Mouse (Mus musculus) CH12.LX (cell line): ENCODE results near the gene Ofcc1. TPM values are rescaled to one million over a fixed set of nuclear protein-coding genes. Genes with fewer than 3 reads are reported as not detected.

Experiments used
- DNase-seq: peaks from one replicate; pipeline ENCODE4 v3.0.0-alpha.2; 2013; ENCODE audit errors: extremely low read depth
- H3K27ac ChIP-seq: 2 replicates; pipeline ENCODE4 v1.5.1; 2012; ENCODE audit warnings: low read depth, mild to moderate bottlenecking, control low read depth, moderate library complexity; ENCODE audit not compliant: insufficient read depth
- H3K27me3 ChIP-seq: replicated peaks from 2 replicates; pipeline ENCODE3; 2012; ENCODE audit warnings: inconsistent platforms
- H3K36me3 ChIP-seq, 2 experiments: replicated peaks in 1 of 2; 2 replicates each; pipeline versions ENCODE3 to v1.6.1; 2012; ENCODE audit warnings: inconsistent platforms in 1 of 2, low read length in 1 of 2, mild to moderate bottlenecking in 1 of 2, mixed read lengths in 1 of 2, moderate library complexity in 1 of 2; ENCODE audit not compliant: control insufficient read depth in 1 of 2, insufficient read depth in 1 of 2
- H3K4me1 ChIP-seq, 2 experiments: 2 replicates each; pipeline ENCODE4 v1.6.1; 2012; ENCODE audit warnings: inconsistent platforms in 1 of 2, moderate library complexity in 1 of 2; ENCODE audit not compliant: insufficient read depth in 2 of 2, control insufficient read depth in 1 of 2
- H3K4me2 ChIP-seq: 2 replicates; pipeline ENCODE4 v1.6.1; 2012; ENCODE audit warnings: low read depth, mild to moderate bottlenecking, control low read depth; ENCODE audit not compliant: poor library complexity, insufficient read depth, severe bottlenecking
- H3K4me3 ChIP-seq, 3 experiments: fragments of 150-350 bp in 1 of 3; sonication (generic) in 1 of 3; replicated peaks in 1 of 3; 2 replicates each; pipeline versions ENCODE3 to v1.5.1; 2011 to 2012; ENCODE audit warnings: low read depth in 2 of 3, low read length in 2 of 3, mild to moderate bottlenecking in 2 of 3, moderate library complexity in 2 of 3, control low read depth in 1 of 3, improper control_type of control experiment in 1 of 3, inconsistent platforms in 1 of 3, mixed read lengths in 1 of 3; ENCODE audit not compliant: poor library complexity in 1 of 3
- H3K79me2 ChIP-seq: replicated peaks from 2 replicates; pipeline ENCODE4 v1.6.1; 2012; ENCODE audit warnings: mild to moderate bottlenecking, moderate library complexity; ENCODE audit not compliant: control insufficient read depth, poor library complexity, insufficient read depth, severe bottlenecking; ENCODE audit errors: extremely low read depth
- H3K9ac ChIP-seq: 2 replicates; pipeline ENCODE4 v1.6.1; 2012; ENCODE audit warnings: low read depth, mild to moderate bottlenecking, control low read depth, moderate library complexity; ENCODE audit not compliant: insufficient read depth
- H3K9me3 ChIP-seq: replicated peaks from 2 replicates; pipeline ENCODE3; 2012; ENCODE audit warnings: low read length, inconsistent platforms, mixed read lengths
- BHLHE40 ChIP-seq: IDR thresholded peaks from 2 replicates; pipeline ENCODE4 v1.6.1; 2011; ENCODE audit warnings: mild to moderate bottlenecking, low read depth, low read length, improper control_type of control experiment
- CTCF ChIP-seq, 2 experiments: IDR thresholded peaks in 1 of 2; conservative IDR thresholded peaks in 1 of 2; 2 replicates each; pipeline ENCODE4 v1.5.1; 2011 to 2012; ENCODE audit warnings: low read depth in 2 of 2, low read length in 2 of 2, improper control_type of control experiment in 1 of 2, inconsistent platforms in 1 of 2, mild to moderate bottlenecking in 1 of 2, moderate library complexity in 1 of 2
- ELF1 ChIP-seq: IDR thresholded peaks from 2 replicates; pipeline ENCODE4 v1.6.1; 2014; ENCODE audit warnings: low read depth, mild to moderate bottlenecking, inconsistent platforms, low read length, improper control_type of control experiment
- GABPA ChIP-seq: IDR thresholded peaks from 2 replicates; pipeline ENCODE4 v1.6.1; 2012; ENCODE audit warnings: low read depth, low read length, improper control_type of control experiment, inconsistent platforms; ENCODE audit not compliant: insufficient replicate concordance
- HCFC1 ChIP-seq: IDR thresholded peaks from 2 replicates; pipeline ENCODE4 v1.6.1; 2012; ENCODE audit warnings: low read depth, mild to moderate bottlenecking, inconsistent platforms, low read length, improper control_type of control experiment
- MAFK ChIP-seq: IDR thresholded peaks from 2 replicates; pipeline ENCODE4 v1.6.1; 2011; ENCODE audit warnings: low read length, improper control_type of control experiment; ENCODE audit not compliant: insufficient replicate concordance
- MAX ChIP-seq: IDR thresholded peaks from 2 replicates; pipeline ENCODE4 v1.6.1; 2011; ENCODE audit warnings: low read length, improper control_type of control experiment
- MXI1 ChIP-seq: IDR thresholded peaks from 2 replicates; pipeline ENCODE4 v1.6.1; 2011; ENCODE audit warnings: mild to moderate bottlenecking, low read depth, low read length, improper control_type of control experiment
- MYC ChIP-seq: IDR thresholded peaks from 2 replicates; pipeline ENCODE4 v1.6.1; 2011; ENCODE audit warnings: low read depth, mild to moderate bottlenecking, improper control_type of control experiment, low read length
- NRF1 ChIP-seq: IDR thresholded peaks from 2 replicates; pipeline ENCODE4 v1.6.1; 2014; ENCODE audit warnings: low read depth, mild to moderate bottlenecking, inconsistent platforms, low read length, improper control_type of control experiment, moderate library complexity
- RAD21 ChIP-seq: IDR thresholded peaks from 2 replicates; pipeline ENCODE4 v1.6.1; 2011; ENCODE audit warnings: low read depth, mild to moderate bottlenecking, low read length, improper control_type of control experiment, moderate library complexity
- RCOR1 ChIP-seq: conservative IDR thresholded peaks from 2 replicates; pipeline ENCODE4 v1.6.1; 2012; ENCODE audit warnings: low read depth, mild to moderate bottlenecking, inconsistent platforms, low read length, improper control_type of control experiment
- SIN3A ChIP-seq: IDR thresholded peaks from 2 replicates; pipeline ENCODE4 v1.6.1; 2012; ENCODE audit warnings: low read length, improper control_type of control experiment, inconsistent platforms
- USF1 ChIP-seq: IDR thresholded peaks from 2 replicates; pipeline ENCODE4 v1.6.1; 2014; ENCODE audit warnings: low read depth, mild to moderate bottlenecking, inconsistent platforms, low read length, improper control_type of control experiment
- dilution Hi-C: fragments of 300-500 bp; cut with MboI; formaldehyde crosslinking; loops from 2 replicates; pipeline ENCODE4 v1.14.3; 2020; ENCODE audit warnings: low sequenced_read_pairs; ENCODE audit not compliant: extremely low pct_unique_long_range_greater_than_20kb, extremely low pct_ligation_motif_present
- in situ Hi-C: fragments of 300-500 bp; cut with MboI; formaldehyde crosslinking; loops from 3 replicates; pipeline ENCODE4 v1.14.3; 2019; ENCODE audit warnings: low sequenced_read_pairs, low pct_ligation_motif_present, low pct_unique_long_range_greater_than_20kb, mixed read lengths
- polyA plus RNA-seq: library from polyadenylated mRNA; unstranded; fragments of >175 nt; gene quantifications from 2 replicates; pipeline ENCODE4 v1.2.1, GENCODE M21; 2012; ENCODE audit warnings: low read depth; ENCODE audit not compliant: insufficient read length
- total RNA-seq, 2 experiments: library from RNA; depleted of rRNA; stranded (reverse); fragments of 300-350 nt in 1 of 2; fragments of >200 nt in 1 of 2; gene quantifications; 2 replicates each; pipeline ENCODE4 v1.2.3; 2012 to 2014

Ofcc1 gene
- total and polyA plus RNA-seq, 3 experiments, result not detected

DNA sequence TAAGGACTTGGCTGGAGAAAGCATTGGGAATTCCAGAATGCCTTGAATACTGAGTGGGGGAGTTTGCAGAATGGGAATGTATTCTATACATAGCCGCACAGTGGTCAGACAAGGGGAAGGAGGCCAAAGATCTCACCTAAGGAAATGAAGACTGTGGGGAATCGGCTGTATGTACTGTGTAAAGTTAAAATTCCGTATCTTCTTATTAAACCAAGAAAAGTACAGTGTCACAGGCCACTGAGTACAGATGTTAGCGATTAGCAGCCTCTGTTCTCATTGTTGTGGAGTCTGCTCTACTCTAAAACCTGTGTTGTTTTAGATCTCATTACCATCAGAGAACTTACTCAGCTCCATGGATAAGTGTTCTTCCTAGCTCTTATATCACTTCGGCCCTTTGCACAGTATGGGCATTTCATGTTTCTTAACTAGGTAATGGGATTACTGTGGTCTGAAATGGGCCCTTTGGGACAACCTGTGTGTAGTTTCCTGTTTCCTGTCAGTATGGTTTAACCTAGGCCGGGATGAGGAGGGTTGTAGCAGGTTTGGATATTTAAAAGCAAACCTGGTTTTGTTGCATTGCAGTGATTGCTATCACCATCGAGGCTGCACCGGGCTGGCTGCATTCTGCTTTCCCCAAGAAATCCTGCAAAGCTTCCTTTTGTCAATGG is 392.8 kb downstream of the Ofcc1 start:
- Histone ChIP-seq H3K9ac (no peak overlapping the region), H3K27me3 (no peaks in the 10 kb centered on the region), H3K79me2 (no peaks in the 10 kb centered on the region), H3K36me3 (no peaks in the 10 kb centered on the region), H3K4me3 (no peak overlapping the region), H3K4me2 (no peak overlapping the region), H3K4me1 (peaks cover 0 to 5% of the 10 kb centered on the region in 2 experiments; a peak in 1 of 4 replicates), H3K27ac (no peak overlapping the region), H3K9me3 (no peaks in the 10 kb centered on the region)
- in situ Hi-C loops, result no loop called here
- no peak for TF ChIP-seq USF1
- no peak for TF ChIP-seq MAX
- no peak for TF ChIP-seq BHLHE40
- no peak for TF ChIP-seq NRF1
- no peak for TF ChIP-seq RCOR1
- no peak for TF ChIP-seq SIN3A
- TF ChIP-seq MAFK, result no peak
- TF ChIP-seq ELF1, result no peak
- TF ChIP-seq HCFC1, result no peak
- TF ChIP-seq MXI1, result no peak
- DNase-seq, result no peak
- dilution Hi-C loops, result no loop called here

DNA sequence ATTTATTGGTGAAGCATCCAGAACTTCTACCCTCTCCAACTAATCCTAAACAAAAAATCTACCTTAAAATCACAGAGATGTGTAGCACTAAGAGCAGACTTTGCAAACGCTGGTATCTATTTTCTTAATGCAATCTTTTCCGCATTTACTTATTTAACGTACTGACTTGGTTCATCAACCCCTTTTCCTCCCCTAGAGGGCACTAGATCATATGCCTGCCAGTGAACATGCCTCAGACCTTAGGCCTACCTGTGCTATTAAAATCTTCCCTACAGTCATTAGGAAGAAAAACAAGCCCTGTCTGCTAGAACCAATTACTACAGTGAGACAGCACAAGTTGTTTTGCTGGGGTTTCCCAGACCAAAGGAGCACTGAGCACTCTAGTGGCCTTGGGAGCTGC is 404.0 kb downstream of the Ofcc1 start:
- Histone ChIP-seq H3K4me1 (no peaks in the 10 kb centered on the region), H3K4me3 (no peak overlapping the region), H3K79me2 (no peaks in the 10 kb centered on the region), H3K36me3 (no peaks in the 10 kb centered on the region), H3K4me2 (no peak overlapping the region), H3K27ac (no peak overlapping the region), H3K9me3 (no peaks in the 10 kb centered on the region), H3K27me3 (no peaks in the 10 kb centered on the region), H3K9ac (no peak overlapping the region)
- dilution Hi-C loops, result no loop called here
- in situ Hi-C loops, result no loop called here
- TF ChIP-seq MYC (no peak), GABPA (no peak), MXI1 (no peak), CTCF (conservative IDR thresholded peaks at IDR 0.05 in 1 of 2, IDR thresholded peaks at IDR 0.05 in 1 of 2; ENCODE audit: low read depth in 2 of 2, low read length in 2 of 2) (peak in 1 of 2 experiments; percentile 24; a peak in 1 of 4 replicates), RAD21 (no peak; the same call in none of the 2 replicates)
- DNase-seq, result peak; percentile 16
